Mouse (Mus musculus) adrenal gland, postnatal 36 days (tissue): ENCODE measurements around the gene Akap10. TPM values are rescaled to one million over a fixed set of nuclear protein-coding genes. Genes with fewer than 3 reads are reported as not detected.

Experiments used
- total RNA-seq, 2 experiments: library from RNA; stranded (reverse); gene quantifications; 2 replicates each; pipeline ENCODE4 v1.2.3; 2021

Akap10 gene
- total RNA-seq, 2 experiments from 2014 or later: 23.1 to 33.7 TPM

Other genes starting within 250 kb of the Akap10 start
- 1 to 10 TPM in 1 of 2 experiments, under 1 TPM in 1; 0.93 to 1.7 TPM for gene Fam83g, start 246.2 kb downstream of the Akap10 start, total RNA-seq
- gene Slc5a10, start 209.4 kb downstream of the Akap10 start, total RNA-seq: under 1 TPM in 1 of 2 experiments, not detected in 1; 0.13 TPM
- gene Prpsap2, start 168.2 kb downstream of the Akap10 start, total RNA-seq: 10 to 100 TPM; 24.8 to 36.4 TPM
- 10 to 100 TPM; 31.3 to 38.2 TPM for gene Ulk2, start 75.2 kb downstream of the Akap10 start, total RNA-seq
- gene Specc1, start 26.5 kb upstream of the Akap10 start, total RNA-seq: 1 to 10 TPM; 5.7 to 9.9 TPM